8 mouse cellular contexts compared by ENCODE assay signal in the genomic region with DNA sequence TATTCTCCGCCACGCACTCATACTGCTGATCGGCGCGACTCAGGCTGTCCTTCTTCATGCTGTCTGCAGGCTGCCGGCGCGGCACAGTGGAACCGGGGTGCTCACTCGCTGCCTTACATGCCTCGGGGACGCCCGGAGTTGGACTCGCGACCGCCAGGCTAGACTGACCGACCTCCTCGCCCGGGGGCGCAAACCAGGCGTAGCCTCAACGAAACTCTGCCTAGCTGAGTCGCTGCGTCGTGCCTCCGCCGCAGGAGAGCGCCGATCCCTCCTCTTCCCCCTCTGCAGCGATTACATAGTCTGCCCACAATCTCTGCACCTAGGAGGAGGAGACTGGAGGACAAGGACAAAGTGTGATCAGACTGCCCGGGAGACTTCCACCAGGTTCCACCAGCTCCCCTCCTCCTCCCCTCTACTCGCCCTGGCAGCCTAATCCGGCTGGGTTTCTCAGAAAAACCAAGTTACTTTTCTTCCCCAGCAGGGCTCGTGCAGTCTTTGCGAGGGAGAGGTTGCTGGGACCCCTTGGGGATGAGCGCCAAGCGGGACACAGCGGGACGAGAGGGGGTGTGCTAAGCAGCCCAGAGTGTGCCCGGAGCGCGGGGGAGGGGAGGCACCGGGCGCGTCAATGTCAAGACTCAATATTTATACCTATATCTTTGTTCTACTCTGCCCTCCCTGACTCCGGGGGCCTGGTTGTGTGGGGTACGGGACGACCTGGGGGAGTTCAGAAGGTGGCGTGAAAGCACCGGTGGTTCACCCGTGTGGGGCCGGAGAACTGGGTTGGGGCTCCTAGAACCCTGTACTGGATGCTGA.
DNase-seq lines count a peak whose midpoint lies in the region; ATAC-seq and TF ChIP-seq lines count a peak whose summit lies in the region.

No protein-coding gene starts in this region.

- peak; percentile 9 for DNase-seq in lung, embryonic 14.5 days
- DNase-seq in lung, postnatal 25 days (ENCODE audit: low spot score) = no peak
- peak; percentile 10 for DNase-seq in embryonic facial prominence, embryonic 11.5 days (ENCODE audit: low spot score)
- DNase-seq in kidney, postnatal 0 days (ENCODE audit: low spot score) = peak; percentile 0
- DNase-seq in spleen, adult 18-20 months = no peak
- DNase-seq in frontal cortex, postnatal 10 days (ENCODE audit: low spot score in 2 of 2) = no peak

- H3K4me3 ChIP-seq in lung, embryonic 14.5 days (ENCODE audit: low read depth, low read length) = peak overlapping the region; percentile 32
- peak overlapping the region; percentile 34 for H3K4me3 ChIP-seq in embryonic facial prominence, embryonic 11.5 days (ENCODE audit: low read depth, low read length)
- peak overlapping the region; percentile 22 for H3K4me3 ChIP-seq in kidney, postnatal 0 days (replicated peaks; ENCODE audit: low read depth, low read length)
- peak overlapping the region; percentile 33; the same call in 1 of the 2 replicates for H3K4me3 ChIP-seq in olfactory bulb, adult 2 months (ENCODE audit: insufficient read depth, low read depth, low read length)

- peak; percentile 38; the same call in 1 of the 2 replicates for ATAC-seq in lung, embryonic 14.5 days (ENCODE audit: insufficient read depth)
- peak; percentile 73 for ATAC-seq in embryonic facial prominence, embryonic 11.5 days (replicated peaks; ENCODE audit: insufficient number of reproducible peaks, low FRiP score, low TSS enrichment, low read depth)
- ATAC-seq in kidney, postnatal 0 days (replicated peaks; ENCODE audit: low FRiP score, low read depth) = no peak
- ATAC-seq in granulocyte monocyte progenitor cell, adult 5-6 weeks (replicated peaks; ENCODE audit: poor library complexity, severe bottlenecking) = no peak

- no peak overlapping the region for H3K27ac ChIP-seq in lung, embryonic 14.5 days (ENCODE audit: low read depth)
- H3K27ac ChIP-seq in embryonic facial prominence, embryonic 11.5 days (replicated peaks; ENCODE audit: low read depth, low read length) = no peak overlapping the region
- no peak overlapping the region for H3K27ac ChIP-seq in kidney, postnatal 0 days
- no peak overlapping the region for H3K27ac ChIP-seq in olfactory bulb, adult 2 months (ENCODE audit: insufficient read depth, low read depth, low read length)

- peak overlapping the region; percentile 64 for H3K4me2 ChIP-seq in lung, embryonic 14.5 days
- peak overlapping the region; percentile 62 for H3K4me2 ChIP-seq in embryonic facial prominence, embryonic 11.5 days (ENCODE audit: low read depth, low read length)
- peak overlapping the region; percentile 56 for H3K4me2 ChIP-seq in kidney, postnatal 0 days (ENCODE audit: low read length)

- no peaks in the 10 kb centered on the region for H3K9me3 ChIP-seq in lung, embryonic 14.5 days (ENCODE audit: low read depth, low read length)
- H3K9me3 ChIP-seq in embryonic facial prominence, embryonic 11.5 days (replicated peaks; ENCODE audit: control insufficient read depth, low read length) = no peaks in the 10 kb centered on the region
- H3K9me3 ChIP-seq in kidney, postnatal 0 days (replicated peaks; ENCODE audit: low read length) = no peaks in the 10 kb centered on the region

- WGBS in lung, embryonic 14.5 days = 19% methylated on average over 42 of the region's 52 CpGs
- WGBS in embryonic facial prominence, embryonic 11.5 days = 14% methylated on average over 51 of the region's 52 CpGs
- 29% methylated on average over 50 of the region's 52 CpGs for WGBS in kidney, postnatal 0 days
- WGBS in olfactory bulb, adult 2 months = 12% methylated on average over 52 of the region's 52 CpGs

- TF ChIP-seq CTCF in lung, embryonic 14.5 days (IDR thresholded peaks at IDR 0.05; ENCODE audit: low read depth) = no peak
- TF ChIP-seq CTCF in kidney, postnatal 0 days (IDR thresholded peaks at IDR 0.05; ENCODE audit: low read depth) = no peak
- TF ChIP-seq CTCF in olfactory bulb, adult 2 months (IDR thresholded peaks at IDR 0.05; ENCODE audit: insufficient read depth, low read depth, low read length) = no peak

- no peaks in the 10 kb centered on the region for H3K36me3 ChIP-seq in lung, embryonic 14.5 days (ENCODE audit: insufficient read depth)
- H3K36me3 ChIP-seq in embryonic facial prominence, embryonic 11.5 days (replicated peaks; ENCODE audit: control insufficient read depth, insufficient read depth, low read depth, low read length) = no peaks in the 10 kb centered on the region
- H3K36me3 ChIP-seq in kidney, postnatal 0 days (ENCODE audit: insufficient read depth, low read length) = no peaks in the 10 kb centered on the region

- TF ChIP-seq POLR2A in olfactory bulb, adult 2 months (IDR thresholded peaks at IDR 0.05; ENCODE audit: insufficient read depth, low read depth, low read length) = no peak

- H3K27me3 ChIP-seq in lung, embryonic 14.5 days (ENCODE audit: insufficient read depth, low read length) = no peaks in the 10 kb centered on the region
- H3K27me3 ChIP-seq in embryonic facial prominence, embryonic 11.5 days (ENCODE audit: control insufficient read depth, insufficient read depth, low read length) = no peaks in the 10 kb centered on the region
- H3K27me3 ChIP-seq in kidney, postnatal 0 days (ENCODE audit: insufficient read depth, low read length) = no peaks in the 10 kb centered on the region

- no peaks in the 10 kb centered on the region for H3K4me1 ChIP-seq in lung, embryonic 14.5 days (ENCODE audit: insufficient read depth)
- no peaks in the 10 kb centered on the region for H3K4me1 ChIP-seq in embryonic facial prominence, embryonic 11.5 days (ENCODE audit: control insufficient read depth, insufficient read depth, low read length)
- no peaks in the 10 kb centered on the region for H3K4me1 ChIP-seq in kidney, postnatal 0 days (replicated peaks; ENCODE audit: insufficient read depth, low read length)
- H3K4me1 ChIP-seq in olfactory bulb, adult 2 months (ENCODE audit: control insufficient read depth, insufficient read depth, low read length) = peaks cover 14% of the 10 kb centered on the region

- peak overlapping the region; percentile 9; the same call in 1 of the 2 replicates for H3K9ac ChIP-seq in lung, embryonic 14.5 days
- no peak overlapping the region for H3K9ac ChIP-seq in embryonic facial prominence, embryonic 11.5 days (replicated peaks; ENCODE audit: low read length)
- no peak overlapping the region for H3K9ac ChIP-seq in kidney, postnatal 0 days (ENCODE audit: low read depth, low read length)

Comparison
In these comparisons a context has a peak if more than half of its experiments do, and no peak if none do; other contexts are left out.
1. DNase-seq: peak in lung, embryonic 14.5 days (single experiment), embryonic facial prominence, embryonic 11.5 days (single experiment) and kidney, postnatal 0 days (single experiment); none in lung, postnatal 25 days (single experiment), spleen, adult 18-20 months (0 of 2) and frontal cortex, postnatal 10 days (0 of 2).
2. ATAC-seq: peak in lung, embryonic 14.5 days (single experiment) and embryonic facial prominence, embryonic 11.5 days (single experiment); none in kidney, postnatal 0 days (single experiment) and granulocyte monocyte progenitor cell, adult 5-6 weeks (single experiment).
3. Peak in every context shown above with its lines, with median percentiles within 50 percentile points of each other: H3K4me2 ChIP-seq and H3K4me3 ChIP-seq.